Mouse (Mus musculus): ENCODE measurements at regions not wholly inside any gene's neighbourhood (a gene's known extent, or its start where the extent isn't known, plus 50 kb on each side); places are given as distances from the start of the nearest gene placed in this dataset.

- Histone ChIP-seq H3K4me1 (no peaks in the 10 kb centered on the region), H3K4me3 (no peak overlapping the region), H3K36me3 (no peaks in the 10 kb centered on the region), H3K27ac (no peak overlapping the region), H3K9ac (no peak overlapping the region), H3K27me3 (replicated peaks) (no peaks in the 10 kb centered on the region), H3K9me3 (replicated peaks) (peaks cover 22% of the 10 kb centered on the region), H3K4me2 (no peak overlapping the region)
- 75% methylated on average over 14 of the region's 14 CpGs for WGBS (ENCODE audit: insufficient replicate concordance)
- ATAC-seq, result no peak
Observed at GRCm38 (mm10) chr7:73184208-73185070, 190.9 kb upstream of the Rgma start.

GRCm38 (mm10) chr7:73185071-73185531, 190.2 kb upstream of the Rgma start:
- Histone ChIP-seq H3K4me2 (no peak overlapping the region), H3K4me1 (no peaks in the 10 kb centered on the region), H3K27me3 (replicated peaks) (no peaks in the 10 kb centered on the region), H3K36me3 (no peaks in the 10 kb centered on the region), H3K9ac (no peak overlapping the region), H3K4me3 (no peak overlapping the region), H3K27ac (no peak overlapping the region), H3K9me3 (replicated peaks) (peaks cover 22% of the 10 kb centered on the region)
- WGBS (ENCODE audit: insufficient replicate concordance), result 68% methylated on average over 10 of the region's 10 CpGs
- no peak for ATAC-seq

GRCm38 (mm10) chr7:73185591-73185990, 189.7 kb upstream of the Rgma start:
- Histone ChIP-seq H3K27ac (no peak overlapping the region), H3K27me3 (replicated peaks) (no peaks in the 10 kb centered on the region), H3K36me3 (no peaks in the 10 kb centered on the region), H3K4me2 (no peak overlapping the region), H3K9me3 (replicated peaks) (peaks cover 22% of the 10 kb centered on the region), H3K4me1 (no peaks in the 10 kb centered on the region), H3K4me3 (no peak overlapping the region), H3K9ac (no peak overlapping the region)
- WGBS (ENCODE audit: insufficient replicate concordance), result 76% methylated on average over 5 of the region's 5 CpGs
- ATAC-seq, result no peak

- no peaks in the 10 kb centered on the region for H3K4me1 ChIP-seq
- peaks cover 22% of the 10 kb centered on the region for H3K9me3 ChIP-seq (replicated peaks)
- no peak for ATAC-seq
- H3K27ac ChIP-seq, result no peak overlapping the region
- H3K4me3 ChIP-seq, result no peak overlapping the region
- H3K27me3 ChIP-seq (replicated peaks), result no peaks in the 10 kb centered on the region
- 63% methylated on average over 3 of the region's 3 CpGs for WGBS (ENCODE audit: insufficient replicate concordance)
- no peak overlapping the region for H3K4me2 ChIP-seq
- no peak overlapping the region for H3K9ac ChIP-seq
- no peaks in the 10 kb centered on the region for H3K36me3 ChIP-seq
Observed at GRCm38 (mm10) chr7:73186501-73186900, 188.8 kb upstream of the Rgma start.

- no peak overlapping the region for H3K4me3 ChIP-seq
- no peak overlapping the region for H3K27ac ChIP-seq
- no peak overlapping the region for H3K9ac ChIP-seq
- ATAC-seq, result no peak
- H3K9me3 ChIP-seq (replicated peaks), result no peaks in the 10 kb centered on the region
- no peak overlapping the region for H3K4me2 ChIP-seq
- no peaks in the 10 kb centered on the region for H3K27me3 ChIP-seq (replicated peaks)
- H3K36me3 ChIP-seq, result no peaks in the 10 kb centered on the region
- H3K4me1 ChIP-seq, result no peaks in the 10 kb centered on the region
- 45% methylated on average over 12 of the region's 12 CpGs for WGBS (ENCODE audit: insufficient replicate concordance)
Observed at GRCm38 (mm10) chr7:73191388-73192278, 183.7 kb upstream of the Rgma start.

GRCm38 (mm10) chr7:73192839-73193238, 182.5 kb upstream of the Rgma start:
- no peaks in the 10 kb centered on the region for H3K9me3 ChIP-seq (replicated peaks)
- no peaks in the 10 kb centered on the region for H3K36me3 ChIP-seq
- no peaks in the 10 kb centered on the region for H3K4me1 ChIP-seq
- no peak for ATAC-seq
- no peak overlapping the region for H3K9ac ChIP-seq
- H3K27me3 ChIP-seq (replicated peaks), result no peaks in the 10 kb centered on the region
- no peak overlapping the region for H3K4me2 ChIP-seq
- 75% methylated on average over 7 of the region's 7 CpGs for WGBS (ENCODE audit: insufficient replicate concordance)
- H3K4me3 ChIP-seq, result no peak overlapping the region
- H3K27ac ChIP-seq, result no peak overlapping the region

GRCm38 (mm10) chr7:73195306-73195705, 180.0 kb upstream of the Rgma start:
- Histone ChIP-seq H3K36me3 (no peaks in the 10 kb centered on the region), H3K27me3 (replicated peaks) (no peaks in the 10 kb centered on the region), H3K4me2 (no peak overlapping the region), H3K9me3 (replicated peaks) (no peaks in the 10 kb centered on the region), H3K4me1 (no peaks in the 10 kb centered on the region), H3K27ac (no peak overlapping the region), H3K9ac (no peak overlapping the region), H3K4me3 (no peak overlapping the region)
- 62% methylated on average over 4 of the region's 4 CpGs for WGBS (ENCODE audit: insufficient replicate concordance)
- ATAC-seq, result no peak

- WGBS (ENCODE audit: insufficient replicate concordance), result 61% methylated on average over 12 of the region's 12 CpGs
- H3K27me3 ChIP-seq (replicated peaks), result no peaks in the 10 kb centered on the region
- H3K4me3 ChIP-seq, result no peak overlapping the region
- no peak overlapping the region for H3K9ac ChIP-seq
- H3K9me3 ChIP-seq (replicated peaks), result no peaks in the 10 kb centered on the region
- H3K27ac ChIP-seq, result no peak overlapping the region
- H3K4me1 ChIP-seq, result no peaks in the 10 kb centered on the region
- H3K4me2 ChIP-seq, result no peak overlapping the region
- H3K36me3 ChIP-seq, result no peaks in the 10 kb centered on the region
- ATAC-seq, result no peak
Observed at GRCm38 (mm10) chr7:73196851-73197531, 178.3 kb upstream of the Rgma start.

- no peaks in the 10 kb centered on the region for H3K27me3 ChIP-seq (replicated peaks)
- H3K36me3 ChIP-seq, result no peaks in the 10 kb centered on the region
- no peak overlapping the region for H3K27ac ChIP-seq
- H3K4me3 ChIP-seq, result no peak overlapping the region
- no peak overlapping the region for H3K9ac ChIP-seq
- no peaks in the 10 kb centered on the region for H3K4me1 ChIP-seq
- no peak for ATAC-seq
- 59% methylated on average over 5 of the region's 5 CpGs for WGBS (ENCODE audit: insufficient replicate concordance)
- no peaks in the 10 kb centered on the region for H3K9me3 ChIP-seq (replicated peaks)
- no peak overlapping the region for H3K4me2 ChIP-seq
Observed at GRCm38 (mm10) chr7:73198069-73198468, 177.2 kb upstream of the Rgma start.

- ATAC-seq, result no peak
Observed at GRCm38 (mm10) chr7:73199967-73200366, 175.3 kb upstream of the Rgma start.

GRCm38 (mm10) chr7:73201330-73201729, 174.0 kb upstream of the Rgma start:
- no peak overlapping the region for H3K27ac ChIP-seq
- no peak overlapping the region for H3K4me3 ChIP-seq
- H3K4me1 ChIP-seq, result no peaks in the 10 kb centered on the region
- H3K9ac ChIP-seq, result no peak overlapping the region
- no peaks in the 10 kb centered on the region for H3K27me3 ChIP-seq (replicated peaks)
- no peaks in the 10 kb centered on the region for H3K9me3 ChIP-seq (replicated peaks)
- no peak for ATAC-seq
- H3K4me2 ChIP-seq, result no peak overlapping the region
- no peaks in the 10 kb centered on the region for H3K36me3 ChIP-seq
- 66% methylated on average over 6 of the region's 6 CpGs for WGBS (ENCODE audit: insufficient replicate concordance)

More at GRCm38 (mm10) chr7:73199967-73200366, 175.3 kb upstream of the Rgma start:
- Histone ChIP-seq H3K27ac (no peak overlapping the region), H3K4me2 (no peak overlapping the region), H3K27me3 (replicated peaks) (no peaks in the 10 kb centered on the region), H3K9ac (no peak overlapping the region), H3K9me3 (replicated peaks) (no peaks in the 10 kb centered on the region), H3K36me3 (no peaks in the 10 kb centered on the region), H3K4me3 (no peak overlapping the region), H3K4me1 (no peaks in the 10 kb centered on the region)
- 56% methylated on average over 6 of the region's 6 CpGs for WGBS (ENCODE audit: insufficient replicate concordance)
